Mouse (Mus musculus): Measurements from ENCODE around the gene Gm21987.

GRCm38 (mm10) chr16:38375182-38375581 lies 28.3 kb downstream of the Gm21987 start:
- TF ChIP-seq CTCF (IDR thresholded peaks at IDR 0.05; ENCODE audit: borderline replicate concordance, insufficient read depth, low read depth, low read length) (no peak), POLR2A (IDR thresholded peaks at IDR 0.05; ENCODE audit: borderline replicate concordance, insufficient read depth, low read length) (no peak)

Data from cerebellum, adult 2 months (tissue).